Mouse (Mus musculus) heart, embryonic 11.5 days (tissue): ENCODE results near the gene Tnf. TPM values are rescaled to one million over a fixed set of nuclear protein-coding genes. Genes with fewer than 3 reads are reported as not detected.

Experiments used
- ATAC-seq: fragments of 200-750 bp; cut with Nextera tagmentation; replicated peaks from 2 replicates; pipeline ENCODE4 v1.8.0; 2017; ENCODE audit warnings: moderate library complexity; ENCODE audit not compliant: insufficient number of reproducible peaks, low FRiP score, low TSS enrichment
- H3K27ac ChIP-seq: fragments of 300-500 bp; sonication (generic); 2 replicates; pipeline ENCODE4 v1.5.1; 2014; ENCODE audit warnings: mild to moderate bottlenecking, low read depth, low read length
- H3K27me3 ChIP-seq: fragments of 300-500 bp; sonication (generic); 2 replicates; pipeline ENCODE4 v1.6.1; 2014; ENCODE audit warnings: mild to moderate bottlenecking, low read length, mixed read lengths; ENCODE audit not compliant: control insufficient read depth, insufficient read depth
- H3K36me3 ChIP-seq: fragments of 300-500 bp; sonication (generic); 2 replicates; pipeline ENCODE4 v1.6.1; 2014; ENCODE audit warnings: mild to moderate bottlenecking, low read length, moderate library complexity, mixed read lengths; ENCODE audit not compliant: control insufficient read depth, insufficient read depth
- H3K4me1 ChIP-seq: fragments of 300-500 bp; sonication (generic); 2 replicates; pipeline ENCODE4 v1.6.1; 2014; ENCODE audit warnings: low read length; ENCODE audit not compliant: control insufficient read depth, insufficient read depth
- H3K4me2 ChIP-seq: fragments of 300-500 bp; sonication (generic); 2 replicates; pipeline ENCODE4 v1.6.1; 2014; ENCODE audit warnings: mild to moderate bottlenecking, moderate library complexity
- H3K4me3 ChIP-seq: fragments of 300-500 bp; sonication (generic); 2 replicates; pipeline ENCODE4 v1.5.1; 2014; ENCODE audit warnings: low read depth, low read length
- H3K9ac ChIP-seq: fragments of 300-500 bp; sonication (generic); 2 replicates; pipeline ENCODE4 v1.6.1; 2014; ENCODE audit warnings: mild to moderate bottlenecking, low read depth, low read length, moderate library complexity
- H3K9me3 ChIP-seq: fragments of 300-500 bp; sonication (generic); replicated peaks from 2 replicates; pipeline ENCODE4 v1.6.1; 2016; ENCODE audit warnings: low read length; ENCODE audit not compliant: control insufficient read depth
- WGBS: fragments of 180-500 bp; shearing (Covaris S2); extraction: QIAGEN DNeasy Blood & Tissue Kit; methylation state at CpG from one replicate; pipeline ENCODE4 v1.1.7; 2014; ENCODE audit not compliant: insufficient replicate concordance; 5-methylcytosine and 5-hydroxymethylcytosine counted together
- polyA plus RNA-seq: library from polyadenylated mRNA; unstranded; fragments of >200 nt; fragmentation: Nextera tagmentation; extraction: Ambion mirVana; gene quantifications from 2 replicates; pipeline ENCODE4 v1.2.1, GENCODE M21; 2014

Tnf gene
- not detected in 2 replicates for polyA plus RNA-seq

DNA sequence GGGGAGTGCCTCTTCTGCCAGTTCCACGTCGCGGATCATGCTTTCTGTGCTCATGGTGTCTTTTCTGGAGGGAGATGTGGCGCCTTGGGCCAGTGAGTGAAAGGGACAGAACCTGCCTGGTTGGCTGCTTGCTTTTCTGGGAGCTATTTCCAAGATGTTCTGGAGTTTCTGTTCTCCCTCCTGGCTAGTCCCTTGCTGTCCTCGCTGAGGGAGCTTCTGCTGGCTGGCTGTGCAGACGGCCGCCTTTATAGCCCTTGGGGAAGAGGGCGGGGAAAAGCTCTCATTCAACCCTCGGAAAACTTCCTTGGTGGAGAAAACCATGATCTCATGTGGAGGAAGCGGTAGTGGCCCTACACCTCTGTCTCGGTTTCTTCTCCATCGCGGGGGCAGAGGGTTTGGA lies at the start of gene Tnf:
Gene Tnf, minus strand, starts transcription at position 221 of the 400 bp plus-strand sequence.
- peaks cover 65% of the 10 kb centered on the region for H3K27me3 ChIP-seq
- no peak within 1 kb of the TSS for H3K27ac ChIP-seq
- no peaks in the 10 kb centered on the region for H3K4me1 ChIP-seq
- no peak within 1 kb of the TSS for H3K4me2 ChIP-seq
- H3K4me3 ChIP-seq = no peak within 1 kb of the TSS
- no peak for ATAC-seq
- H3K9ac ChIP-seq = no peak within 1 kb of the TSS
- 26% methylated on average over 13 of the region's 13 CpGs for WGBS
- no peaks in the 10 kb centered on the region for H3K36me3 ChIP-seq
- H3K9me3 ChIP-seq = no peaks in the 10 kb centered on the region

DNA sequence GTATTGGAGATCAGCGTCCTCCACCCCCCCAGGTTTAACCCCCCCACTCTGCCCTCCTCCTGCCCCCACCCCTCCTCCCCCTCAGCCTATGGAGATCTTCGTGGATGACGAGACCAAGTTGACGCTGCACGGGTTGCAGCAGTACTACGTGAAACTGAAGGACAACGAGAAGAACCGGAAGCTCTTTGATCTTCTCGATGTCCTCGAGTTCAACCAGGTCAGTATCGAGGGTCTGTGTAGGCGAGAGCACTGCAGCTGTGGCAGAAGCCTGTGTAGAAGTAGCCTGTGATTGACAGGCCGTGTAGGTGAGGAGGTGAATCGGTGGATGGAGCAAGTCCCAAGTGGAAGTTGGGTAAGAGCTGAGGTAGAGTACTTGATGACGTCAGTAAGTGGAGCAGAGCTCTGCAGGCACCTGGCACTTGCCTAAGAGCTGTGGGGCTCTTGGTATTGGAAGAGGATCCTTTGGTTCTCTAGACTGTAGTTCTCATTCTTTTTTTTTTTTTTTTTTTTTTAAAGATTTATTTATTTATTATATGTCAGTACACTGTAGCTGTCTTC lies 49.4 kb upstream of the Tnf start:
- peaks cover 64% of the 10 kb centered on the region for H3K36me3 ChIP-seq
- H3K4me3 ChIP-seq = no peak overlapping the region
- H3K9me3 ChIP-seq = no peaks in the 10 kb centered on the region
- H3K27me3 ChIP-seq = no peaks in the 10 kb centered on the region
- H3K9ac ChIP-seq = no peak overlapping the region
- ATAC-seq = no peak
- H3K27ac ChIP-seq = no peak overlapping the region
- no peak overlapping the region for H3K4me2 ChIP-seq
- no peaks in the 10 kb centered on the region for H3K4me1 ChIP-seq
- WGBS = 83% methylated on average over 15 of the region's 15 CpGs

DNA sequence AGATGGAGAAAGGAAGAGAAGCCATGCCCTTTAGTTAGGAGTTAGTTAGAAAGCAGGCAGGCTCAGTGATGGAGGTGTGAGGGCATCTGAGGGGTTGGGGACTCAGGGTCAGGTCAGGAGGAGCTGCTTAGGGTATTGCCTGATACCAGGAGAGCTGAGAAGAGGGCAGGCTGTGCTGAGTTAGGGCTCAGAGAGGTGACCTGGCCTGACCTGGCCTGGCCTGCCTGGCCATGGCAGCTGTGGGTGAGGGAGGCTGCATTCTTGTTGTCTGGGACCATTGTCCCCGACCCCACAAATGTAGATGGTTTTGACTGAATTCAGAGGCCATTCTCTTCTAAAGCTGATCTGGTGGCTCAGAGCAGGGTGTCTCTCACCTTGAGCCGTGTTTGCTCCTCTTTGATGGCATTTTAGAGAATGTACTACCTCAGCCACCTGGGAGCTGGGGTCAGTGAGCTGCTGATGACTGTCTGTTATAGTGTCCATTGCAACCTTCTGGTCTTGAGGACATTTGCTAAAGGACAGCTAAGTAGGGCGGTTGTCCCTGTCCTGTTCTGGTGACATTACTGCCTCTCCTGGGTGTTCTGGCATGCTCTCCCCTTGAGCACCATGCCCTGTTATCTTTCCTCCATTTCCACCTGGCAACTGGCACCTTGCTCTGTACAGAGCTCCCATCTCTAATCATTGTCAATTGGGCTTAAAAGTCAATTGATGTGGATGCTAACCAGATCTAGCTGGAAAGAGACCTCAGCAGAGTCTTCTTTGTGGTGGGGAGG lies 48.7 kb upstream of the Tnf start:
- 0 out of 2 replicates have a peak overlapping the region, but pooled peaks have one; percentile 10 for H3K9ac ChIP-seq
- no peaks in the 10 kb centered on the region for H3K27me3 ChIP-seq
- ATAC-seq = no peak
- H3K4me3 ChIP-seq = no peak overlapping the region
- H3K4me1 ChIP-seq = peaks cover 5% of the 10 kb centered on the region
- H3K27ac ChIP-seq = no peak overlapping the region
- peaks cover 71% of the 10 kb centered on the region for H3K36me3 ChIP-seq
- no peak overlapping the region for H3K4me2 ChIP-seq
- no peaks in the 10 kb centered on the region for H3K9me3 ChIP-seq
- WGBS = 91% methylated on average over 3 of the region's 3 CpGs

DNA sequence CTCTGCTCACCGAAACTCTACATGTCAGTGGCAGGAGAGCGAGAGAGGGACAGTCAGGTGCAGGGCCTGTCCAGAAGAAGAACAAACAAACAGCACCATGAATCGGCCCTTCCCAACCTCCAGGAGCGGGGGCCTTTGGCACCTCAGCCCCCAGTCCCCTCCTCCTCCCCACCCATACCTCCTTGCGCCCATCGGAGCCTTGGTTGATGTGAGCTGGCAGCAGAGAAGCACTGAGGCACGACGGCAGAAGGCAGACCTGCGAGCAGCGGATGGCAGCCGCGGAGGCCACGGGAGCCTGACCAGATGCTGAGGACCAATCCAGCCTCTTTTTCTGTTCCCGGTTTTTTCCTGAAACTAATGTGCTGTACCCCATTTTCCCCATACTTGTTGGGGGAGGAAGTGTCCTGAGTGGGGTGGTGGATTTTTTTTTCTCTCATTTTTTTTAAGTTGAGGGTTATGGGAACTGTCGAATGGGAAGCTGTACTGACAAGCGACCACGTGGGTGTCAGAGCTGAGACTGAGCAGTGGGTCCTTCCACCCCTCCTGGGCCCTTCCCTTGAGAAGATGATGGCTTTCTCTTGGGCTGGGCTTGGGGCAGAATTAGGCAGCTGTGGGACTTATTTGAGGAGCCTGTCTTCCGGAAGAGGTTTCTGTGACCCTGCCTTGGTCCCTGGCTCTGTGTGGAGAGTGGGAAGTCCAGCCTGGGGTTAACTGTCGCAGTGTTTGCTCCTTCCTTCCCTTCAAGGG lies 47.8 kb upstream of the Tnf start:
- Histone ChIP-seq H3K9ac (no peak overlapping the region), H3K9me3 (no peaks in the 10 kb centered on the region), H3K27me3 (no peaks in the 10 kb centered on the region), H3K4me2 (no peak overlapping the region), H3K36me3 (peaks cover 80% of the 10 kb centered on the region), H3K27ac (no peak overlapping the region), H3K4me3 (no peak overlapping the region), H3K4me1 (peaks cover 13% of the 10 kb centered on the region)
- WGBS = 93% methylated on average over 19 of the region's 19 CpGs
- ATAC-seq = no peak

DNA sequence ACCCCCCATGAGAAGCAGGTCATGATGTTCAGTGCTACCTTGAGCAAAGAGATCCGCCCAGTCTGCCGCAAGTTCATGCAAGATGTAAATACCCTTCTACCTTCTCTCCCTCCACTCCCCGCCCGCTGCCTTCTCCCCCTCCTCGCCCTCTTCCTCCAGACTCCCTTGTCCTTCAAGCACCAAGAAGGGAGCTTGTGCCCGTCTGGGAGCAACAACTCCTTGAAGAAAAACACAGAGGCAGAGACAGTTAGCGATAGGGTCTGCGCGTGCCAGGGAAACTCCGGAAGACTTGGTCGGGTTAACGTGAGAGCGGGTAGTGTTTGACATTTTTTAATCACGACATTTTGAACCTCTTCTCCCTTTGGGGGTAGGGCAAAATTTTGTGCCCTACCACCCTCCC lies 47.2 kb upstream of the Tnf start:
- H3K9ac ChIP-seq = no peak overlapping the region
- peaks cover 20% of the 10 kb centered on the region for H3K4me1 ChIP-seq
- H3K9me3 ChIP-seq = no peaks in the 10 kb centered on the region
- no peaks in the 10 kb centered on the region for H3K27me3 ChIP-seq
- H3K27ac ChIP-seq = no peak overlapping the region
- H3K36me3 ChIP-seq = peaks cover 82% of the 10 kb centered on the region
- no peak for ATAC-seq
- no peak overlapping the region for H3K4me2 ChIP-seq
- no peak overlapping the region for H3K4me3 ChIP-seq
- WGBS = 90% methylated on average over 14 of the region's 14 CpGs

DNA sequence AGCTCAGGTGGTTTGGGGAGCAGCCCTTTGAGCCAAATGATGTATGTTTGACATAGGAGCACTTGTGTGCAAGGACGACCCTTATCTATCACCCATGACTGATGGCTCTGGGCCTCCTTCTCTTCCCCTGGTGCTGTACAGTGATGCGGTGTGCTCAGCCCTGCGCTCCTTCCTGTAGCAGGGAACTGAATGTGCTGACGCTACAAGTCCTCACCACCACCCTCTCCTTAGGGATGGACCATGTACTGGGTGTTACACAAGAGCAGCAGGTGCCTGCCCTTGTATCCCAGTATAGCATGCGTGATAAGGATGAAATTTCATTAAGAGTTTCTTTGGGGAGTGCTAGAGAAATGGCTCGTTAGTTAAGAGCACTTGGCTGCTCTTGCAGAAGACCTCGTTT lies 45.3 kb upstream of the Tnf start:
- Histone ChIP-seq H3K9ac (no peak overlapping the region), H3K36me3 (peaks cover 71% of the 10 kb centered on the region), H3K4me1 (peaks cover 28% of the 10 kb centered on the region), H3K9me3 (no peaks in the 10 kb centered on the region), H3K27me3 (no peaks in the 10 kb centered on the region), H3K4me2 (no peak overlapping the region), H3K4me3 (no peak overlapping the region), H3K27ac (no peak overlapping the region)
- no peak for ATAC-seq
- 87% methylated on average over 7 of the region's 7 CpGs for WGBS

DNA sequence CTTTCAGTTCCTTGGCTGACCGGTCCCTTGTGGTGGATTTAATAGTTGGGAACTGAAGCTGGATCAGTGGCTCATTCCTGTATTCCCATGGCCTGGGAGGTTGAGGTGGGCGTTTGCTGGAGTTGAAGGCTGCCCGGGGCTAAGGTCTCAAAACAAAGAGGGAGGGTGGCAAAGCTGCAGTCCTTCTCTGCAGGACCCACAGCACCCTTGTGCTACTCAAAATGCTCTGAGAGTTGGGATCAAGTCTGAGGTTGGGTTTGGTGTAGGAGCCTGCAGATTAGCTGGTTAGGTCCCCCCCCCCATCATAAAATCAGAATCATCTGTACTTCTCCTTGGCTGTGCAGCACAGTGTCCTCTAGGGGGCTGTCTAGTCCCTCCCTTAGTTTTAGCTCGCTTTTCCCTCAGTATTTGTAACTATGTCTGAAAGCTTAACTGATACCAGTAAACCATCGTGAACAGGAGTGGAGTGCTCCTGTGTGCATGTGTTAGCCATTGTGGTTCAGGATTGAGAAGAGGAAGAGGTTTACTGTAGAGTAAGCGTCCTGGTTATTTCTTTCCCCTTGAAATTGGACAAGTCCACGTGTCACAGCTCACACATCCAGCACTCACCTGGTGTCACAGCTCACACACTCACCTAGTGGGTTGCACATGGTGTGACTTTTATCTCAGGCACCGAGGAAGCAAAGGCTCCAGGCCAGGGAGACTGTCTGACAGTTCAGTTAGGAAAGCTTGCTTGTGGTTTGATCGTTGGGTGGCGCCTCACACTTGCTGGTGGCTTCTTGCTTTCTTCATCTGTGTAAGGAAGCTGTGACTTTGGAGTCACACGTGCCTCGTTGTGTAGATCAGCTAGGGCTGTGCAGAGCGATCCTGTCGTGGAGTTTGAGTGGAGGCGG lies 44.2 kb upstream of the Tnf start:
- ATAC-seq = no peak
- H3K27me3 ChIP-seq = no peaks in the 10 kb centered on the region
- no peak overlapping the region; the same call in 1 of the 2 replicates for H3K4me2 ChIP-seq
- no peak overlapping the region for H3K9ac ChIP-seq
- no peak overlapping the region for H3K4me3 ChIP-seq
- H3K27ac ChIP-seq = no peak overlapping the region
- H3K4me1 ChIP-seq = peaks cover 28% of the 10 kb centered on the region
- 83% methylated on average over 15 of the region's 15 CpGs for WGBS
- peaks cover 64% of the 10 kb centered on the region for H3K36me3 ChIP-seq
- no peaks in the 10 kb centered on the region for H3K9me3 ChIP-seq

DNA sequence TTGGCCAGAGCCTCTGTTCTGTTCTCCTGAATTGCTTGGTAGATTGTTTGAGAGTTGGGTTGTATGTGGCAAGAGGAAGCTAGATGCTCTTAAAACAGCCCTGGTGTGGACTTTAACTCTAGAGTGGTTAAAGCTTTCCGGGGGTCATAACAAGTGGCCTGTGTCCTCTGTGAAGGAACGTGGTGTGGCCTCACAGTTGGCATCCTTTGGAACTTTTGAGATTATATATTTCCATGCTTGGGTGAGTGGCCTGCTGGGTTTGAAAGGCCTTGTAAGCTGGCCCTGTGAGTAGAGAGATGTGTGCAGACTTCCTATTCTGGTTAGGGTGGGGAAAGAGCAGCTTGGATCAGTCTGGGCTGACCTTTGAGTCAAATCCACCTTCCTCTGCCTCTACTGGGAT lies 43.2 kb upstream of the Tnf start:
- H3K27me3 ChIP-seq = no peaks in the 10 kb centered on the region
- ATAC-seq = no peak
- peaks cover 34% of the 10 kb centered on the region for H3K4me1 ChIP-seq
- peak overlapping the region; percentile 70; the same call in 1 of the 2 replicates for H3K4me3 ChIP-seq
- no peaks in the 10 kb centered on the region for H3K9me3 ChIP-seq
- 0 out of 2 replicates have a peak overlapping the region, but pooled peaks have one; percentile 94 for H3K9ac ChIP-seq
- H3K4me2 ChIP-seq = peak overlapping the region; percentile 96
- peaks cover 56% of the 10 kb centered on the region for H3K36me3 ChIP-seq
- no peak overlapping the region; the same call in 1 of the 2 replicates for H3K27ac ChIP-seq
- 76% methylated on average over 2 of the region's 2 CpGs for WGBS
